Mouse (Mus musculus) gastrocnemius, postnatal 4 days (tissue): ENCODE measurements around the gene Psmc3. TPM values are rescaled to one million over a fixed set of nuclear protein-coding genes. Genes with fewer than 3 reads are reported as not detected.

Source experiments
- DNase-seq, 2 experiments: peaks; one replicate each; pipeline ENCODE4 v3.0.0; 2021 to 2022; ENCODE audit warnings: low spot score in 2 of 2, mixed read lengths in 2 of 2
- total RNA-seq, 2 experiments: library from RNA; stranded (reverse); gene quantifications; 2 replicates each; pipeline ENCODE4 v1.2.3; 2021

The Psmc3 gene
- total RNA-seq, 2 experiments from 2014 or later: 337 to 338 TPM

- no peak for DNase-seq
These were observed 27.1 kb downstream of the Psmc3 start for GRCm38 (mm10) chr2:91080784-91081513.

GRCm38 (mm10) chr2:91081775-91082695, 28.2 kb downstream of the Psmc3 start, which contains the start of gene Spi1:
TSS of gene Spi1 (plus strand) at chr2:91082390.
- DNase-seq: no peak

GRCm38 (mm10) chr2:91082844-91083243, 29.0 kb downstream of the Psmc3 start:
- DNase-seq: no peak

GRCm38 (mm10) chr2:91083366-91083940, 29.6 kb downstream of the Psmc3 start:
- DNase-seq: no peak

GRCm38 (mm10) chr2:91084179-91084820, 30.5 kb downstream of the Psmc3 start:
- peak in 1 of 2 experiments; percentile 65 for DNase-seq

GRCm38 (mm10) chr2:91085494-91086391, 31.9 kb downstream of the Psmc3 start:
- DNase-seq: no peak

- DNase-seq: no peak
These were observed 32.8 kb downstream of the Psmc3 start for GRCm38 (mm10) chr2:91086392-91087237.

GRCm38 (mm10) chr2:91087453-91087852, 33.6 kb downstream of the Psmc3 start:
- DNase-seq: no peak

GRCm38 (mm10) chr2:91088987-91089386, 35.2 kb downstream of the Psmc3 start:
- DNase-seq: no peak

GRCm38 (mm10) chr2:91090208-91090607, 36.4 kb downstream of the Psmc3 start:
- no peak for DNase-seq

- no peak for DNase-seq
These were observed 37.0 kb downstream of the Psmc3 start for GRCm38 (mm10) chr2:91090827-91091226.

GRCm38 (mm10) chr2:91096524-91096923, 42.7 kb downstream of the Psmc3 start:
- peak in 1 of 2 experiments; percentile 20 for DNase-seq

GRCm38 (mm10) chr2:91097015-91097414, 43.2 kb downstream of the Psmc3 start:
- DNase-seq: no peak

- DNase-seq: no peak
These were observed 44.3 kb downstream of the Psmc3 start for GRCm38 (mm10) chr2:91098156-91098555.

GRCm38 (mm10) chr2:91101124-91101740, 47.4 kb downstream of the Psmc3 start:
- DNase-seq: peak; percentile 88 to 93

GRCm38 (mm10) chr2:91108156-91108555, 54.3 kb downstream of the Psmc3 start:
- DNase-seq: no peak

GRCm38 (mm10) chr2:91109241-91109640, 55.4 kb downstream of the Psmc3 start:
- DNase-seq: no peak

GRCm38 (mm10) chr2:91109807-91110385, 56.1 kb downstream of the Psmc3 start:
- DNase-seq: no peak
